In the genomic region with DNA sequence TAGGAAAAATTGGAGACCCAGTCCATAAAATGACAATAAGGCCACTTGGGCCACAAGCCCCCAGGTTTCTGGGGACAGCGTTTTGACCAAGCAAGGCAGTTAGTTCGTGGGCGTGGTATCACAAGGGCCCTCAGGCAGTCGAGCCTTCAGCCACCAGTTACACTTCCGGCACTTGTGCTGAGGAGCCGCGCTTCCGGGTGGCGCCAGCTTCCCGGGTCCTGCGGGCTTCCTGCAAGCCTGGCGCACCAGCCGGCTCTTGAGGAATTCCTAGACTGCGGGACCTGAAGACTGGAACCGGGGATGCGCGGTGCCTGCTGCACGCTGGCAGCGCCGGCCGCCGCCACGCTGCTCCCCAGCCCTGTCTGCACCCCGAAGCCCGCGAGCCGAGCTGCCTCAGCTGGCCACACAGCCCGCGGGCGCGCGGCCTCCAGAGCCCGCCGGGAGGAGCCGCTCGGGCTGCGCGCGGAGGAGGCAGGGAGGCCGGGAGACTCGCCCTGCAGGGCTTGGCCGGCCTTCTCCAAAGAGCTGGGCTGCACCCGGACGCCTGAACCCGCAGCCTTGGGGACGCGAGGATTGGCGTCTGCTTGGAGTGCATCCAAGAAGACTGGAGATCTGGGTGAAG, we compare ENCODE assay signal across 8 mouse cellular contexts. TPM values are rescaled to one million over a fixed set of nuclear protein-coding genes. Genes with fewer than 3 reads are reported as not detected.
DNase-seq lines count a peak whose midpoint lies in the region; ATAC-seq and TF ChIP-seq lines count a peak whose summit lies in the region.

No protein-coding gene starts in this region.

- H3K4me2 ChIP-seq in forebrain, embryonic 15.5 days (replicated peaks), result peak overlapping the region; percentile 79
- H3K4me2 ChIP-seq in neural tube, embryonic 15.5 days, result peak overlapping the region; percentile 87

- intact Hi-C loops in heart, postnatal 25 days (cut with DNase I), result loop anchor here (5.0 to 10.0 kb wide), 3 partner anchors 199 to 332 kb away; a partner anchor contains a TSS

- DNase-seq in ES-E14 (ENCODE audit: low read depth, low spot score), result peak; percentile 75
- peak; percentile 77 for DNase-seq in cerebellum, adult 11-12 months
- peak; percentile 70 for DNase-seq in heart, postnatal 25 days (ENCODE audit: low spot score)
- peak; percentile 60 to 62 for DNase-seq in layer of hippocampus, adult 2 months (ENCODE audit: low spot score in 2 of 2)
- peak; percentile 84 for DNase-seq in lung, adult 2 months
- peak; percentile 81 for DNase-seq in testis, postnatal 10 days (ENCODE audit: low spot score)

- H3K9me3 ChIP-seq in ES-E14 (ENCODE audit: control insufficient read depth, insufficient read depth, low read depth, low read length), result no peaks in the 10 kb centered on the region
- H3K9me3 ChIP-seq in forebrain, embryonic 15.5 days, result no peaks in the 10 kb centered on the region
- no peaks in the 10 kb centered on the region for H3K9me3 ChIP-seq in neural tube, embryonic 15.5 days (replicated peaks)

- in situ Hi-C loops in ES-E14 (cut with MboI; ENCODE audit: low sequenced_read_pairs in 2 of 2, unreplicated experiment in 2 of 2), result no loop called here

- H3K27me3 ChIP-seq in forebrain, embryonic 15.5 days, result peaks cover 11% of the 10 kb centered on the region
- H3K27me3 ChIP-seq in neural tube, embryonic 15.5 days (replicated peaks), result no peaks in the 10 kb centered on the region

- H3K4me1 ChIP-seq in ES-E14 (ENCODE audit: control insufficient read depth in 2 of 2, insufficient read depth in 2 of 2, low read length in 2 of 2, poor library complexity in 1 of 2), result peaks cover 3 to 6% of the 10 kb centered on the region in 2 experiments; a peak in 2 of 4 replicates
- peaks cover 19% of the 10 kb centered on the region for H3K4me1 ChIP-seq in forebrain, embryonic 15.5 days
- H3K4me1 ChIP-seq in lung, adult 2 months (ENCODE audit: control insufficient read depth, insufficient read depth, low read length), result peaks cover 8% of the 10 kb centered on the region
- H3K4me1 ChIP-seq in neural tube, embryonic 15.5 days, result peaks cover 24% of the 10 kb centered on the region

- under 1% methylated on average over 48 of the region's 48 CpGs for WGBS in forebrain, embryonic 15.5 days
- 1% methylated on average over 48 of the region's 48 CpGs for WGBS in lung, adult 2 months
- under 1% methylated on average over 47 of the region's 48 CpGs for WGBS in neural tube, embryonic 15.5 days

- no peak overlapping the region; the same call in 1 of the 2 replicates for H3K27ac ChIP-seq in ES-E14 (ENCODE audit: insufficient read depth, low read depth, low read length, poor library complexity, severe bottlenecking)
- peak overlapping the region; percentile 93 for H3K27ac ChIP-seq in forebrain, embryonic 15.5 days (replicated peaks)
- peak overlapping the region; percentile 91 for H3K27ac ChIP-seq in layer of hippocampus, adult 2 months
- peak overlapping the region; percentile 96 for H3K27ac ChIP-seq in neural tube, embryonic 15.5 days (replicated peaks)

- peak; percentile 75 for ATAC-seq in forebrain, embryonic 15.5 days (replicated peaks)
- ATAC-seq in neural tube, embryonic 15.5 days (ENCODE audit: low FRiP score), result peak; percentile 70

- peak; percentile 42 for TF ChIP-seq CTCF in layer of hippocampus, adult 2 months (conservative IDR thresholded peaks at IDR 0.05)
- no peak for TF ChIP-seq CTCF in lung, adult 2 months (IDR thresholded peaks at IDR 0.05; ENCODE audit: insufficient read depth, low read length)

- H3K9ac ChIP-seq in ES-E14 (ENCODE audit: insufficient read depth, low read depth, low read length, poor library complexity, severe bottlenecking), result peak overlapping the region; percentile 79
- H3K9ac ChIP-seq in forebrain, embryonic 15.5 days (replicated peaks), result peak overlapping the region; percentile 66
- H3K9ac ChIP-seq in neural tube, embryonic 15.5 days (replicated peaks), result peak overlapping the region; percentile 86

- no peaks in the 10 kb centered on the region for H3K36me3 ChIP-seq in ES-E14 (ENCODE audit: control insufficient read depth, insufficient read depth, low read length, poor library complexity, severe bottlenecking)
- no peaks in the 10 kb centered on the region for H3K36me3 ChIP-seq in forebrain, embryonic 15.5 days
- no peaks in the 10 kb centered on the region for H3K36me3 ChIP-seq in neural tube, embryonic 15.5 days

- H3K4me3 ChIP-seq in ES-E14 (ENCODE audit: insufficient read depth in 1 of 2, low read depth in 1 of 2, low read length in 2 of 2, poor library complexity in 1 of 2, severe bottlenecking in 1 of 2), result peak overlapping the region; percentile 69 to 76
- peak overlapping the region; percentile 69 for H3K4me3 ChIP-seq in forebrain, embryonic 15.5 days
- peak overlapping the region; percentile 76 for H3K4me3 ChIP-seq in layer of hippocampus, adult 2 months
- H3K4me3 ChIP-seq in lung, adult 2 months (replicated peaks; ENCODE audit: extremely low read depth, low read depth, low read length), result peak overlapping the region; percentile 87
- peak overlapping the region; percentile 82 for H3K4me3 ChIP-seq in neural tube, embryonic 15.5 days (replicated peaks)

- TF ChIP-seq POLR2A in lung, adult 2 months (IDR thresholded peaks at IDR 0.05; ENCODE audit: borderline replicate concordance, extremely low read depth, low read depth, low read length), result peak; percentile 69; the same call in 1 of the 2 replicates

TF ChIP-seq in ES-E14, 5 proteins besides CTCF, POLR2A, EP300 and RAD21:
- TF ChIP-seq HCFC1 (IDR thresholded peaks at IDR 0.05; ENCODE audit: borderline replicate concordance, insufficient read depth, low read length), result peak; percentile 71; the same call in 1 of the 2 replicates
- TF ChIP-seq ZNF384 (IDR thresholded peaks at IDR 0.05; ENCODE audit: low read depth, low read length), result no peak

RNA-seq across cellular contexts. Expression of a gene that starts 3.8 kb away (rescaled TPM):
- 25.3 and 31.8 TPM in 2 replicates for total RNA-seq in ES-E14 (2012; rRNA removed)
- 36.7 and 37.4 TPM in 2 replicates for polyA plus RNA-seq in forebrain, embryonic 15.5 days (2015; fragmentation: Nextera tagmentation; extraction: Ambion mirVana)
- 10 to 100 TPM; 14.6 to 15.6 TPM for total RNA-seq in heart, postnatal 25 days (2021)
- 10 to 100 TPM; 26.8 to 27.3 TPM for total RNA-seq in layer of hippocampus, adult 2 months (2021)
- polyA plus RNA-seq in lung, adult 2 months (2012; rRNA removed), result 1.8 and 2.6 TPM in 2 replicates
- 20.0 and 20.3 TPM in 2 replicates for polyA plus RNA-seq in neural tube, embryonic 15.5 days (2015; fragmentation: Nextera tagmentation; extraction: Ambion mirVana)

RNA-seq across cellular contexts. Expression of a gene that starts 7.0 kb away (rescaled TPM):
- 0.89 TPM in 1 of 2 replicates, not detected in the other for total RNA-seq in ES-E14 (2012; rRNA removed)
- not detected in 2 replicates for polyA plus RNA-seq in forebrain, embryonic 15.5 days (2015; fragmentation: Nextera tagmentation; extraction: Ambion mirVana)
- not detected for total RNA-seq in heart, postnatal 25 days (2021)
- not detected for total RNA-seq in layer of hippocampus, adult 2 months (2021)
- not detected in 2 replicates for polyA plus RNA-seq in lung, adult 2 months (2012; rRNA removed)
- 0.31 and 0.37 TPM in 2 replicates for polyA plus RNA-seq in neural tube, embryonic 15.5 days (2015; fragmentation: Nextera tagmentation; extraction: Ambion mirVana)
